Mouse (Mus musculus) ES-Bruce4 (cell line): ENCODE measurements at regions not wholly inside any gene's neighbourhood (a gene's known extent, or its start where the extent isn't known, plus 50 kb on each side); places are given as distances from the start of the nearest gene placed in this dataset.

ENCODE experiments used
- CTCF ChIP-seq: IDR thresholded peaks from one replicate; pipeline ENCODE4 v1.8.1; 2011; ENCODE audit warnings: low read depth, low read length
- EP300 ChIP-seq: IDR thresholded peaks from 2 replicates; pipeline ENCODE4 v1.6.1; 2011; ENCODE audit warnings: low read depth, low read length; ENCODE audit not compliant: insufficient read depth
- POLR2A ChIP-seq: IDR thresholded peaks from one replicate; pipeline ENCODE4 v1.8.1; 2011; ENCODE audit warnings: low read length; ENCODE audit not compliant: insufficient read depth

GRCm38 (mm10) chr15:74454543-74454942 is 181.6 kb downstream of the Mroh4 start:
- no peak for TF ChIP-seq POLR2A
- TF ChIP-seq EP300: no peak
- TF ChIP-seq CTCF: no peak
